Mouse (Mus musculus): ENCODE measurements at regions not wholly inside any gene's neighbourhood (a gene's known extent, or its start where the extent isn't known, plus 50 kb on each side); places are given as distances from the start of the nearest gene placed in this dataset.
A peak's percentile ranks its signal among the peaks of the same experiment; 100 is the strongest.
"Not testable (repeated sequence)": the region's sequence is repeated elsewhere in the genome, so short reads cannot be mapped to it uniquely, and the experiment has no call there.

GRCm38 (mm10) chr8:86258011-86258410 is 322.5 kb downstream of the Abcc12 start:
- DNase-seq (ENCODE audit: low spot score) (peak; percentile 24), ATAC-seq (no peak)
- Histone ChIP-seq H3K4me2 (ENCODE audit: low read depth, low read length) (no peak overlapping the region), H3K9me3 (ENCODE audit: low read length) (no peaks in the 10 kb centered on the region), H3K4me3 (ENCODE audit: low read length) (no peak overlapping the region), H3K9ac (replicated peaks; ENCODE audit: low read length) (no peak overlapping the region), H3K4me1 (ENCODE audit: insufficient read depth, low read length) (no peaks in the 10 kb centered on the region), H3K27me3 (ENCODE audit: insufficient read depth, low read length) (no peaks in the 10 kb centered on the region), H3K36me3 (ENCODE audit: insufficient read depth, low read length) (no peaks in the 10 kb centered on the region), H3K27ac (no peak overlapping the region)
- TF ChIP-seq CTCF (IDR thresholded peaks at IDR 0.05; ENCODE audit: low read depth), result no peak
- 69% methylated on average over 5 of the region's 5 CpGs for WGBS

GRCm38 (mm10) chr8:86255431-86255830 is 325.1 kb downstream of the Abcc12 start:
- H3K4me3 ChIP-seq (ENCODE audit: low read length), result no peak overlapping the region
- no peaks in the 10 kb centered on the region for H3K9me3 ChIP-seq (ENCODE audit: low read length)
- ATAC-seq (no peak), DNase-seq (ENCODE audit: low spot score) (no peak)
- H3K4me1 ChIP-seq (ENCODE audit: insufficient read depth, low read length), result no peaks in the 10 kb centered on the region
- no peak overlapping the region for H3K27ac ChIP-seq
- H3K9ac ChIP-seq (replicated peaks; ENCODE audit: low read length), result no peak overlapping the region
- H3K4me2 ChIP-seq (ENCODE audit: low read depth, low read length), result no peak overlapping the region
- H3K27me3 ChIP-seq (ENCODE audit: insufficient read depth, low read length), result no peaks in the 10 kb centered on the region
- no peaks in the 10 kb centered on the region for H3K36me3 ChIP-seq (ENCODE audit: insufficient read depth, low read length)
- no peak for TF ChIP-seq CTCF (IDR thresholded peaks at IDR 0.05; ENCODE audit: low read depth)

GRCm38 (mm10) chr8:86254680-86255079 is 325.8 kb downstream of the Abcc12 start:
- DNase-seq (ENCODE audit: low spot score) (peak; percentile 32), ATAC-seq (no peak)
- Histone ChIP-seq H3K36me3 (ENCODE audit: insufficient read depth, low read length) (no peaks in the 10 kb centered on the region), H3K9me3 (ENCODE audit: low read length) (no peaks in the 10 kb centered on the region), H3K4me2 (ENCODE audit: low read depth, low read length) (no peak overlapping the region), H3K27me3 (ENCODE audit: insufficient read depth, low read length) (no peaks in the 10 kb centered on the region), H3K4me1 (ENCODE audit: insufficient read depth, low read length) (no peaks in the 10 kb centered on the region), H3K27ac (no peak overlapping the region), H3K4me3 (ENCODE audit: low read length) (no peak overlapping the region), H3K9ac (replicated peaks; ENCODE audit: low read length) (no peak overlapping the region)
- 64% methylated on average over 1 of the region's 1 CpGs for WGBS
- no peak for TF ChIP-seq CTCF (IDR thresholded peaks at IDR 0.05; ENCODE audit: low read depth)

GRCm38 (mm10) chr8:86252696-86253355 is 327.7 kb downstream of the Abcc12 start:
- no peak overlapping the region for H3K4me2 ChIP-seq (ENCODE audit: low read depth, low read length)
- H3K36me3 ChIP-seq (ENCODE audit: insufficient read depth, low read length), result no peaks in the 10 kb centered on the region
- no peaks in the 10 kb centered on the region for H3K27me3 ChIP-seq (ENCODE audit: insufficient read depth, low read length)
- DNase-seq (ENCODE audit: low spot score) (peak; percentile 58), ATAC-seq (no peak)
- TF ChIP-seq CTCF (IDR thresholded peaks at IDR 0.05; ENCODE audit: low read depth), result no peak
- no peaks in the 10 kb centered on the region for H3K4me1 ChIP-seq (ENCODE audit: insufficient read depth, low read length)
- no peak overlapping the region for H3K9ac ChIP-seq (replicated peaks; ENCODE audit: low read length)
- no peak overlapping the region for H3K4me3 ChIP-seq (ENCODE audit: low read length)
- no peaks in the 10 kb centered on the region for H3K9me3 ChIP-seq (ENCODE audit: low read length)
- 61% methylated on average over 4 of the region's 4 CpGs for WGBS
- H3K27ac ChIP-seq, result 0 out of 2 replicates have a peak overlapping the region, but pooled peaks have one; percentile 32

- TF ChIP-seq CTCF (IDR thresholded peaks at IDR 0.05; ENCODE audit: low read depth), result no peak
- no peaks in the 10 kb centered on the region for H3K27me3 ChIP-seq (ENCODE audit: insufficient read depth, low read length)
- no peaks in the 10 kb centered on the region for H3K9me3 ChIP-seq (ENCODE audit: low read length)
- H3K9ac ChIP-seq (replicated peaks; ENCODE audit: low read length), result no peak overlapping the region
- WGBS, result 85% methylated on average over 4 of the region's 4 CpGs
- ATAC-seq, result no peak
- DNase-seq (ENCODE audit: low spot score), result no peak
- H3K4me1 ChIP-seq (ENCODE audit: insufficient read depth, low read length), result no peaks in the 10 kb centered on the region
- no peaks in the 10 kb centered on the region for H3K36me3 ChIP-seq (ENCODE audit: insufficient read depth, low read length)
- H3K4me2 ChIP-seq (ENCODE audit: low read depth, low read length), result no peak overlapping the region
- H3K4me3 ChIP-seq (ENCODE audit: low read length), result no peak overlapping the region
- no peak overlapping the region for H3K27ac ChIP-seq
Measured at GRCm38 (mm10) chr8:86234696-86235095, 345.8 kb downstream of the Abcc12 start.

- ATAC-seq; H3K27me3 ChIP-seq (ENCODE audit: insufficient read depth, low read length); DNase-seq (ENCODE audit: low spot score); H3K27ac ChIP-seq; H3K36me3 ChIP-seq (ENCODE audit: insufficient read depth, low read length); H3K9ac ChIP-seq (replicated peaks; ENCODE audit: low read length); H3K4me3 ChIP-seq (ENCODE audit: low read length); H3K9me3 ChIP-seq (ENCODE audit: low read length); H3K4me1 ChIP-seq (ENCODE audit: insufficient read depth, low read length); H3K4me2 ChIP-seq (ENCODE audit: low read depth, low read length): not testable (repeated sequence)
- peak; percentile 13; the same call in 1 of the 2 replicates for TF ChIP-seq CTCF (IDR thresholded peaks at IDR 0.05; ENCODE audit: low read depth)
- WGBS, result 87% methylated on average over 6 of the region's 6 CpGs
Measured at GRCm38 (mm10) chr8:86231994-86232393, 348.5 kb downstream of the Abcc12 start.

GRCm38 (mm10) chr8:86224851-86225250 is 355.6 kb downstream of the Abcc12 start:
- no peak overlapping the region for H3K4me3 ChIP-seq (ENCODE audit: low read length)
- DNase-seq (ENCODE audit: low spot score) (peak; percentile 38), ATAC-seq (no peak)
- H3K36me3 ChIP-seq (ENCODE audit: insufficient read depth, low read length), result no peaks in the 10 kb centered on the region
- H3K27me3 ChIP-seq (ENCODE audit: insufficient read depth, low read length), result no peaks in the 10 kb centered on the region
- no peak overlapping the region for H3K4me2 ChIP-seq (ENCODE audit: low read depth, low read length)
- no peak for TF ChIP-seq CTCF (IDR thresholded peaks at IDR 0.05; ENCODE audit: low read depth)
- no peaks in the 10 kb centered on the region for H3K4me1 ChIP-seq (ENCODE audit: insufficient read depth, low read length)
- no peak overlapping the region for H3K27ac ChIP-seq
- no peak overlapping the region for H3K9ac ChIP-seq (replicated peaks; ENCODE audit: low read length)
- H3K9me3 ChIP-seq (ENCODE audit: low read length), result no peaks in the 10 kb centered on the region
- 40% methylated on average over 4 of the region's 4 CpGs for WGBS

Data from hindbrain, postnatal 0 days (tissue).